Mouse (Mus musculus): ENCODE measurements at regions not wholly inside any gene's neighbourhood (a gene's known extent, or its start where the extent isn't known, plus 50 kb on each side); places are given as distances from the start of the nearest gene placed in this dataset.
A peak's percentile ranks its signal among the peaks of the same experiment; 100 is the strongest.
"Not testable (repeated sequence)": the region's sequence is repeated elsewhere in the genome, so short reads cannot be mapped to it uniquely, and the experiment has no call there.

- DNase-seq (ENCODE audit: extremely low spot score, low read depth, low spot score): no peak
Observed at GRCm38 (mm10) chr14:71666656-71667055, 825.0 kb downstream of the Gm9195 start.

- no peak for DNase-seq (ENCODE audit: extremely low spot score, low read depth, low spot score)
Observed at GRCm38 (mm10) chr14:71660166-71660565, 831.5 kb downstream of the Gm9195 start.

GRCm38 (mm10) chr14:71654785-71655627, 836.6 kb downstream of the Gm9195 start:
- DNase-seq (ENCODE audit: extremely low spot score, low read depth, low spot score): no peak

GRCm38 (mm10) chr14:71642536-71642935, 849.1 kb downstream of the Gm9195 start:
- no peak for DNase-seq (ENCODE audit: extremely low spot score, low read depth, low spot score)

- DNase-seq (ENCODE audit: extremely low spot score, low read depth, low spot score): no peak
Observed at GRCm38 (mm10) chr14:71639083-71639482, 852.6 kb downstream of the Gm9195 start.

GRCm38 (mm10) chr14:71635091-71635490, 856.5 kb downstream of the Gm9195 start:
- DNase-seq (ENCODE audit: extremely low spot score, low read depth, low spot score): no peak

- no peak for DNase-seq (ENCODE audit: extremely low spot score, low read depth, low spot score)
Observed at GRCm38 (mm10) chr14:71609698-71610301, 881.8 kb downstream of the Gm9195 start.

GRCm38 (mm10) chr14:71603710-71604109, 887.9 kb downstream of the Gm9195 start:
- DNase-seq (ENCODE audit: extremely low spot score, low read depth, low spot score): no peak

GRCm38 (mm10) chr14:71597859-71598258, 893.8 kb downstream of the Gm9195 start:
- DNase-seq (ENCODE audit: extremely low spot score, low read depth, low spot score): no peak

GRCm38 (mm10) chr14:71588694-71589240, 902.9 kb downstream of the Gm9195 start:
- DNase-seq (ENCODE audit: extremely low spot score, low read depth, low spot score): no peak

- no peak for DNase-seq (ENCODE audit: extremely low spot score, low read depth, low spot score)
Observed at GRCm38 (mm10) chr14:71588006-71588405, 903.6 kb downstream of the Gm9195 start.

- no peak for DNase-seq (ENCODE audit: extremely low spot score, low read depth, low spot score)
Observed at GRCm38 (mm10) chr14:71564816-71565215, 926.8 kb downstream of the Gm9195 start.

GRCm38 (mm10) chr14:71561906-71562305, 929.7 kb downstream of the Gm9195 start:
- no peak for DNase-seq (ENCODE audit: extremely low spot score, low read depth, low spot score)

GRCm38 (mm10) chr14:71554324-71554723, 937.3 kb downstream of the Gm9195 start:
- DNase-seq (ENCODE audit: extremely low spot score, low read depth, low spot score): not testable (repeated sequence)

- no peak for DNase-seq (ENCODE audit: extremely low spot score, low read depth, low spot score)
Observed at GRCm38 (mm10) chr14:71543580-71543979, 943.9 kb upstream of the Fam160b2 start.

GRCm38 (mm10) chr14:71532074-71532659, 932.5 kb upstream of the Fam160b2 start:
- DNase-seq (ENCODE audit: extremely low spot score, low read depth, low spot score): no peak

GRCm38 (mm10) chr14:71531298-71531697, 931.7 kb upstream of the Fam160b2 start:
- no peak for DNase-seq (ENCODE audit: extremely low spot score, low read depth, low spot score)

- peak; percentile 2 for DNase-seq (ENCODE audit: extremely low spot score, low read depth, low spot score)
Observed at GRCm38 (mm10) chr14:71530421-71530820, 930.8 kb upstream of the Fam160b2 start.

GRCm38 (mm10) chr14:71518541-71518940, 918.9 kb upstream of the Fam160b2 start:
- DNase-seq (ENCODE audit: extremely low spot score, low read depth, low spot score): no peak

- DNase-seq (ENCODE audit: extremely low spot score, low read depth, low spot score): no peak
Observed at GRCm38 (mm10) chr14:71500851-71501250, 901.2 kb upstream of the Fam160b2 start.

GRCm38 (mm10) chr14:71491201-71491600, 891.6 kb upstream of the Fam160b2 start:
- DNase-seq (ENCODE audit: extremely low spot score, low read depth, low spot score): no peak

All from hindlimb bud, embryonic 11.5 days (tissue).